ENCODE assay signal across 10 mouse cellular contexts in the genomic region with DNA sequence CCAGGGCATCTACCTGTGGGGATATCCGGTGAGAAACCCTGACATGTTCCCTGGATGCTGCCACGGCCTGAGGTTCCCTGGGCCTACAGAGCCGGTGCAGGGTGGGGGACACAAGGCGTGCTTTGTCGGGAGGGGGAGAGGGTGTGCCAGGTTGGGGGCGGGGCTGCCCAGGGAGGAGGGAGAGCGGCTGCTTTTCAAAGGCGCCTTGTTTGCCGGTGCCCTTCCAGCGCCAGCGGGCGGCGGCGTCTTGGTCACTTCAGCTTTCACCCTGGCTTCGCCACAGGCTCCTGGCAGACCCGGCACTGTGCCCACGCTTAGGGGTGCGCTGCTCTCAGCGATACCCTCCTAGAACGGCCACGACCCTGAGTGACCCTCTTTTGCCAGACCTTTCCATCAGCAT. TPM values are rescaled to one million over a fixed set of nuclear protein-coding genes. Genes with fewer than 3 reads are reported as not detected.
DNase-seq lines count a peak whose midpoint lies in the region; ATAC-seq and TF ChIP-seq lines count a peak whose summit lies in the region.
"Had no signal": no experiment of that assay in that cellular context is flagged by ENCODE, and none has a peak within 500 bp of the region (broad histone marks: within the 10 kb centered on the region; RNA-seq: fewer than 3 reads in every experiment).

No protein-coding gene starts in this region.

- no peaks in the 10 kb centered on the region for H3K27me3 ChIP-seq in heart, adult 2 months (ENCODE audit: control insufficient read depth, insufficient read depth, low read length)
- H3K27me3 ChIP-seq in ES-Bruce4 (ENCODE audit: control insufficient read depth, insufficient read depth, low read length, poor library complexity, severe bottlenecking) = no peaks in the 10 kb centered on the region
- H3K27me3 ChIP-seq in embryonic facial prominence, embryonic 12.5 days = peaks cover 25% of the 10 kb centered on the region
- 0 out of 2 replicates have a peak, but pooled peaks cover 2% of the 10 kb centered on the region for H3K27me3 ChIP-seq in intestine, embryonic 16.5 days (replicated peaks; ENCODE audit: control insufficient read depth, insufficient read depth, low read length)
- peaks cover 12% of the 10 kb centered on the region; the same call in 1 of the 2 replicates for H3K27me3 ChIP-seq in liver, postnatal 0 days (ENCODE audit: insufficient read depth, low read length)

- no peak overlapping the region for H3K4me3 ChIP-seq in heart, adult 2 months
- no peak overlapping the region for H3K4me3 ChIP-seq in ES-Bruce4 (ENCODE audit: low read depth, low read length)
- peak overlapping the region; percentile 19 for H3K4me3 ChIP-seq in embryonic facial prominence, embryonic 12.5 days
- H3K4me3 ChIP-seq in intestine, embryonic 16.5 days (ENCODE audit: low read length) = peak overlapping the region; percentile 28; the same call in 1 of the 2 replicates
- H3K4me3 ChIP-seq in liver, postnatal 0 days (ENCODE audit: low read depth, low read length) = no peak overlapping the region
- H3K4me3 ChIP-seq: erythroblast, embryonic 14.5 days had no signal

- no peak overlapping the region for H3K9ac ChIP-seq in heart, adult 2 months (ENCODE audit: low read depth, low read length)
- 0 out of 2 replicates have a peak overlapping the region, but pooled peaks have one; percentile 6 for H3K9ac ChIP-seq in ES-Bruce4 (ENCODE audit: low read depth, poor library complexity, severe bottlenecking)
- peak overlapping the region; percentile 19; the same call in 1 of the 2 replicates for H3K9ac ChIP-seq in embryonic facial prominence, embryonic 12.5 days
- H3K9ac ChIP-seq in intestine, embryonic 16.5 days (ENCODE audit: low read depth, low read length) = no peak overlapping the region
- no peak overlapping the region for H3K9ac ChIP-seq in liver, postnatal 0 days (replicated peaks)

- H3K4me2 ChIP-seq in embryonic facial prominence, embryonic 12.5 days (replicated peaks) = peak overlapping the region; percentile 45
- H3K4me2 ChIP-seq in intestine, embryonic 16.5 days (ENCODE audit: low read depth, low read length) = peak overlapping the region; percentile 45
- peak overlapping the region; percentile 1; the same call in 1 of the 2 replicates for H3K4me2 ChIP-seq in liver, postnatal 0 days (ENCODE audit: low read depth, low read length)

- no peak overlapping the region for H3K27ac ChIP-seq in heart, adult 2 months
- H3K27ac ChIP-seq in ES-Bruce4 (ENCODE audit: insufficient read depth, low read length) = no peak overlapping the region
- H3K27ac ChIP-seq in embryonic facial prominence, embryonic 12.5 days = no peak overlapping the region
- no peak overlapping the region for H3K27ac ChIP-seq in intestine, embryonic 16.5 days (ENCODE audit: low read length)
- H3K27ac ChIP-seq in liver, postnatal 0 days (ENCODE audit: low read depth) = no peak overlapping the region

- no peaks in the 10 kb centered on the region for H3K9me3 ChIP-seq in ES-Bruce4 (replicated peaks; ENCODE audit: control insufficient read depth, insufficient read depth, low read length, poor library complexity, severe bottlenecking)
- no peaks in the 10 kb centered on the region for H3K9me3 ChIP-seq in embryonic facial prominence, embryonic 12.5 days
- H3K9me3 ChIP-seq in intestine, embryonic 16.5 days (ENCODE audit: control insufficient read depth, low read length) = no peaks in the 10 kb centered on the region
- H3K9me3 ChIP-seq in liver, postnatal 0 days (ENCODE audit: low read length) = no peaks in the 10 kb centered on the region
- H3K9me3 ChIP-seq: G1E had no signal

- WGBS in heart, adult 2 months = 24% methylated on average over 21 of the region's 21 CpGs
- 9% methylated on average over 21 of the region's 21 CpGs for WGBS in embryonic facial prominence, embryonic 12.5 days
- 10% methylated on average over 21 of the region's 21 CpGs for WGBS in intestine, embryonic 16.5 days
- 18% methylated on average over 19 of the region's 21 CpGs for WGBS in liver, postnatal 0 days (ENCODE audit: insufficient replicate concordance)

- TF ChIP-seq CTCF in heart, adult 2 months (IDR thresholded peaks at IDR 0.05) = no peak
- TF ChIP-seq CTCF in ES-Bruce4 (IDR thresholded peaks at IDR 0.05; ENCODE audit: low read depth, low read length) = no peak
- no peak for TF ChIP-seq CTCF in liver, postnatal 0 days (IDR thresholded peaks at IDR 0.05; ENCODE audit: low read depth)

- H3K79me2 ChIP-seq in heart, adult 2 months (replicated peaks; ENCODE audit: control insufficient read depth, insufficient read depth, low read length) = no peaks in the 10 kb centered on the region

- peak; percentile 18 to 30 for DNase-seq in heart, adult 2 months
- no peak for DNase-seq in heart, postnatal 14 days
- DNase-seq in liver, postnatal 0 days = no peak
- DNase-seq in thymus, postnatal 10 days (ENCODE audit: low spot score in 2 of 2) = no peak

- H3K36me3 ChIP-seq in heart, adult 2 months (ENCODE audit: control insufficient read depth, insufficient read depth, low read length) = no peaks in the 10 kb centered on the region
- H3K36me3 ChIP-seq in ES-Bruce4 (ENCODE audit: control insufficient read depth, insufficient read depth, low read length, poor library complexity, severe bottlenecking) = 0 out of 2 replicates have a peak, but pooled peaks cover 13% of the 10 kb centered on the region
- peaks cover 44% of the 10 kb centered on the region for H3K36me3 ChIP-seq in embryonic facial prominence, embryonic 12.5 days
- peaks cover 21% of the 10 kb centered on the region for H3K36me3 ChIP-seq in intestine, embryonic 16.5 days (ENCODE audit: control insufficient read depth, insufficient read depth, low read length)
- H3K36me3 ChIP-seq in liver, postnatal 0 days (replicated peaks; ENCODE audit: insufficient read depth, low read length) = peaks cover 34% of the 10 kb centered on the region

- ATAC-seq in embryonic facial prominence, embryonic 12.5 days (ENCODE audit: insufficient number of reproducible peaks, insufficient read depth, low FRiP score, low TSS enrichment) = no peak
- ATAC-seq in intestine, embryonic 16.5 days = peak; percentile 18; the same call in 1 of the 2 replicates
- ATAC-seq in liver, postnatal 0 days = no peak
- ATAC-seq in monocyte, adult 5-6 weeks (replicated peaks; ENCODE audit: insufficient number of reproducible peaks, low FRiP score, low TSS enrichment, poor library complexity, severe bottlenecking) = no peak

- no peak for TF ChIP-seq POLR2A in heart, adult 2 months (IDR thresholded peaks at IDR 0.05; ENCODE audit: insufficient read depth, low read depth, low read length)
- TF ChIP-seq POLR2A in ES-Bruce4 (IDR thresholded peaks at IDR 0.05; ENCODE audit: insufficient read depth, low read length) = no peak

- intact Hi-C loops in heart, adult 2 months (cut with DNase I) = no loop called here
- intact Hi-C loops in heart, postnatal 14 days (cut with DNase I) = no loop called here

- peaks cover 3% of the 10 kb centered on the region; the same call in 1 of the 2 replicates for H3K4me1 ChIP-seq in heart, adult 2 months (ENCODE audit: control insufficient read depth, insufficient read depth, low read length)
- H3K4me1 ChIP-seq in ES-Bruce4 (ENCODE audit: control insufficient read depth, insufficient read depth, low read length) = no peaks in the 10 kb centered on the region
- peaks cover 26% of the 10 kb centered on the region for H3K4me1 ChIP-seq in embryonic facial prominence, embryonic 12.5 days
- H3K4me1 ChIP-seq in intestine, embryonic 16.5 days (ENCODE audit: control insufficient read depth, insufficient read depth, low read length) = peaks cover 21% of the 10 kb centered on the region
- peaks cover 10% of the 10 kb centered on the region for H3K4me1 ChIP-seq in liver, postnatal 0 days (ENCODE audit: insufficient read depth)

- no peak for TF ChIP-seq EP300 in heart, adult 2 months (IDR thresholded peaks at IDR 0.05; ENCODE audit: insufficient read depth, low read depth, low read length)
- no peak for TF ChIP-seq EP300 in ES-Bruce4 (IDR thresholded peaks at IDR 0.05; ENCODE audit: insufficient read depth, low read depth, low read length)
- no peak for TF ChIP-seq EP300 in liver, postnatal 0 days (IDR thresholded peaks at IDR 0.05; ENCODE audit: low read depth)

RNA-seq across cellular contexts. Expression of a gene that starts 0.8 kb away (rescaled TPM):
- 1 to 10 TPM in 1 of 2 experiments, under 1 TPM in 1; 0.89 to 1.8 TPM for total RNA-seq in heart, adult 2 months (2021)
- polyA plus RNA-seq in heart, adult 2 months (2012; rRNA removed) = 0.98 and 1.7 TPM in 2 replicates
- 1 to 10 TPM; 1.5 to 2.7 TPM for total RNA-seq in heart, postnatal 14 days (2021)
- 0.82 and 0.85 TPM in 2 replicates for polyA plus RNA-seq in ES-Bruce4 (2011; ENCODE audit: insufficient read depth, insufficient read length, low read depth, missing spikeins)
- 7.2 and 14.8 TPM in 2 replicates for polyA plus RNA-seq in embryonic facial prominence, embryonic 12.5 days (2016; fragmentation: Nextera tagmentation; extraction: Ambion mirVana)
- 0.20 and 0.45 TPM in 2 replicates for polyA plus RNA-seq in intestine, embryonic 16.5 days (2015; fragmentation: Nextera tagmentation; extraction: Ambion mirVana)
- 0.21 and 0.47 TPM in 2 replicates for polyA plus RNA-seq in liver, postnatal 0 days (2015; fragmentation: Nextera tagmentation; extraction: Ambion mirVana)
- 1.5 to 11.2 TPM (median 4.7 TPM) in 3 replicates for total RNA-seq in monocyte, adult 5-6 weeks (2017)

RNA-seq across cellular contexts. Expression of a gene that starts 6.8 kb away (rescaled TPM):
- total RNA-seq in heart, adult 2 months (2021) = 10 to 100 TPM; 39.1 to 42.4 TPM
- polyA plus RNA-seq in heart, adult 2 months (2012; rRNA removed) = 38.8 and 41.3 TPM in 2 replicates
- 10 to 100 TPM; 41.9 to 44.7 TPM for total RNA-seq in heart, postnatal 14 days (2021)
- 37.7 and 38.2 TPM in 2 replicates for polyA plus RNA-seq in ES-Bruce4 (2011; ENCODE audit: insufficient read depth, insufficient read length, low read depth, missing spikeins)
- 69.9 and 72.6 TPM in 2 replicates for polyA plus RNA-seq in embryonic facial prominence, embryonic 12.5 days (2016; fragmentation: Nextera tagmentation; extraction: Ambion mirVana)
- polyA plus RNA-seq in intestine, embryonic 16.5 days (2015; fragmentation: Nextera tagmentation; extraction: Ambion mirVana) = 37.6 and 38.4 TPM in 2 replicates
- polyA plus RNA-seq in liver, postnatal 0 days (2015; fragmentation: Nextera tagmentation; extraction: Ambion mirVana) = 16.2 and 16.4 TPM in 2 replicates
- 34.6 to 41.0 TPM (median 40.7 TPM) in 3 replicates for total RNA-seq in monocyte, adult 5-6 weeks (2017)

RNA-seq across cellular contexts. Expression of a gene that starts 7.0 kb away (rescaled TPM):
- 10 to 100 TPM; 76.0 to 79.8 TPM for total RNA-seq in heart, adult 2 months (2021)
- 64.0 and 72.5 TPM in 2 replicates for polyA plus RNA-seq in heart, adult 2 months (2012; rRNA removed)
- total RNA-seq in heart, postnatal 14 days (2021) = 10 to 100 TPM; 63.2 to 63.3 TPM
- polyA plus RNA-seq in ES-Bruce4 (2011; ENCODE audit: insufficient read depth, insufficient read length, low read depth, missing spikeins) = 57.2 and 68.8 TPM in 2 replicates
- 191 and 193 TPM in 2 replicates for polyA plus RNA-seq in embryonic facial prominence, embryonic 12.5 days (2016; fragmentation: Nextera tagmentation; extraction: Ambion mirVana)
- 171 and 176 TPM in 2 replicates for polyA plus RNA-seq in intestine, embryonic 16.5 days (2015; fragmentation: Nextera tagmentation; extraction: Ambion mirVana)
- 41.3 and 43.4 TPM in 2 replicates for polyA plus RNA-seq in liver, postnatal 0 days (2015; fragmentation: Nextera tagmentation; extraction: Ambion mirVana)
- total RNA-seq in monocyte, adult 5-6 weeks (2017) = 105 to 116 TPM (median 115 TPM) in 3 replicates

RNA-seq across cellular contexts. Expression of a gene that starts 10.6 kb away (rescaled TPM):
- 100 to 1,000 TPM; 112 to 138 TPM for total RNA-seq in heart, adult 2 months (2021)
- polyA plus RNA-seq in heart, adult 2 months (2012; rRNA removed) = 87.0 and 91.6 TPM in 2 replicates
- 10 to 100 TPM; 80.6 to 88.2 TPM for total RNA-seq in heart, postnatal 14 days (2021)
- polyA plus RNA-seq in ES-Bruce4 (2011; ENCODE audit: insufficient read depth, insufficient read length, low read depth, missing spikeins) = 19.0 and 26.1 TPM in 2 replicates
- polyA plus RNA-seq in embryonic facial prominence, embryonic 12.5 days (2016; fragmentation: Nextera tagmentation; extraction: Ambion mirVana) = 52.2 and 59.5 TPM in 2 replicates
- 66.0 and 66.7 TPM in 2 replicates for polyA plus RNA-seq in intestine, embryonic 16.5 days (2015; fragmentation: Nextera tagmentation; extraction: Ambion mirVana)
- 49.1 and 51.6 TPM in 2 replicates for polyA plus RNA-seq in liver, postnatal 0 days (2015; fragmentation: Nextera tagmentation; extraction: Ambion mirVana)
- 77.7 to 117 TPM (median 111 TPM) in 3 replicates for total RNA-seq in monocyte, adult 5-6 weeks (2017)

RNA-seq across cellular contexts. Expression of a gene that starts 14.0 kb away (rescaled TPM):
- 10 to 100 TPM; 13.0 to 13.1 TPM for total RNA-seq in heart, adult 2 months (2021)
- 18.6 and 20.8 TPM in 2 replicates for polyA plus RNA-seq in heart, adult 2 months (2012; rRNA removed)
- 10 to 100 TPM; 12.2 to 14.6 TPM for total RNA-seq in heart, postnatal 14 days (2021)
- 8.1 and 11.4 TPM in 2 replicates for polyA plus RNA-seq in ES-Bruce4 (2011; ENCODE audit: insufficient read depth, insufficient read length, low read depth, missing spikeins)
- 27.2 and 29.7 TPM in 2 replicates for polyA plus RNA-seq in embryonic facial prominence, embryonic 12.5 days (2016; fragmentation: Nextera tagmentation; extraction: Ambion mirVana)
- polyA plus RNA-seq in intestine, embryonic 16.5 days (2015; fragmentation: Nextera tagmentation; extraction: Ambion mirVana) = 9.3 and 12.1 TPM in 2 replicates
- polyA plus RNA-seq in liver, postnatal 0 days (2015; fragmentation: Nextera tagmentation; extraction: Ambion mirVana) = 6.0 and 7.1 TPM in 2 replicates
- 10.9 to 15.5 TPM (median 15.1 TPM) in 3 replicates for total RNA-seq in monocyte, adult 5-6 weeks (2017)

Comparison
In these comparisons a context has a peak if more than half of its experiments do, and no peak if none do; other contexts are left out.
1. DNase-seq: peak in heart, adult 2 months (2 of 2); none in heart, postnatal 14 days (0 of 2), liver, postnatal 0 days (single experiment) and thymus, postnatal 10 days (0 of 2).
2. H3K4me3 ChIP-seq: peak in embryonic facial prominence, embryonic 12.5 days (single experiment) and intestine, embryonic 16.5 days (single experiment); none in heart, adult 2 months (single experiment), ES-Bruce4 (single experiment) and liver, postnatal 0 days (single experiment).
3. H3K9ac ChIP-seq: peak in ES-Bruce4 (single experiment) and embryonic facial prominence, embryonic 12.5 days (single experiment); none in heart, adult 2 months (single experiment), intestine, embryonic 16.5 days (single experiment) and liver, postnatal 0 days (single experiment).
4. Peak in every context shown above with its lines, with median percentiles within 50 percentile points of each other: H3K4me2 ChIP-seq.